Mouse (Mus musculus) splenic B cell, adult 2 months (primary cell): ENCODE data around the gene Myo1d.
A peak's percentile ranks its signal among the peaks of the same experiment; 100 is the strongest.

Source experiments
- DNase-seq: peaks from one replicate; pipeline ENCODE4 v3.0.0-alpha.2; 2011; ENCODE audit warnings: low read depth, low spot score
- H3K27me3 ChIP-seq: 2 replicates; pipeline ENCODE4 v1.6.1; 2012; ENCODE audit warnings: mild to moderate bottlenecking, low read length, moderate library complexity, mixed read lengths; ENCODE audit not compliant: control insufficient read depth, poor library complexity, insufficient read depth, severe bottlenecking
- H3K36me3 ChIP-seq: 2 replicates; pipeline ENCODE4 v1.6.1; 2012; ENCODE audit warnings: mild to moderate bottlenecking, low read length, moderate library complexity, mixed read lengths; ENCODE audit not compliant: control insufficient read depth, poor library complexity, insufficient read depth, severe bottlenecking

The Myo1d gene

DNA sequence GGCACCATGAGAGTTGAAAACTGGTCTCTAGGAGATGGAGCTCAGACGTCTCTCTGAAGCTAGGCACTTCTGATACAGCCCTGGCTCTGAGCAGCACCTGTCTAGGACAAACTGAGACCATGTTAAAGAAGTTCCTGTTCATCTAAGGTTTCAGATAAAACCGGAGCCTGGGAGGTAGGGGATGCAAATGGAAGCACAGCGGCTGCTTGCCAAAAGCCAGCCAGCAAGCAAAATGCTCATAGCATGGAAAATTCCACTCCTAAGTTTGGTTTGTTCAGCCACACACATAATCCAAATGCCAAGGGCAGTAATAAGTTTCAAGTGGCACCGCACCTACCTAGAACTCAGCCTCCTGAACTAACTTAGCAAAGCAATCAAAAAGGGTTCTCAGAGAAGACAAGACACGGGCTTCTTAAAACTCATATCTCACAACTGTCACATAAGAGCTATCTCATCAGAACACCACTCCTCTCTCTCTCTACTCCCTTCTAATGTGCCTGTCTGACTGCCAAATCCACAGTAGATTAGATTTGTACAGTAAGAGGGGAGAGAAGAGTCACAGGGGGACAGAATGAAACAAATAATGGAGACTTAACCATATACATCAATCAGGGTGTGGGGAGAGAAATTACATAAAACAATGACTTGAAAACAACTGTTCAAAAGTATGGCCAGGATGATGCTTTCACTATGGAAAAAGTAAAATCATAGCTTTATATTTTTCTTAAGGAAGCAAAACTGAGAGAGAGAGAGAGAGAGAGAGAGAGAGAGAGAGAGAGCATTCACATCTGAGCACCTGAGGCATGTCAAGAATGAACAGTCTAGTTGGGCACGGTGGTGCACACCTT is 13.1 kb downstream of the Myo1d start:
- Histone ChIP-seq H3K36me3 (no peaks in the 10 kb centered on the region), H3K27me3 (no peaks in the 10 kb centered on the region)
- DNase-seq: no peak

DNA sequence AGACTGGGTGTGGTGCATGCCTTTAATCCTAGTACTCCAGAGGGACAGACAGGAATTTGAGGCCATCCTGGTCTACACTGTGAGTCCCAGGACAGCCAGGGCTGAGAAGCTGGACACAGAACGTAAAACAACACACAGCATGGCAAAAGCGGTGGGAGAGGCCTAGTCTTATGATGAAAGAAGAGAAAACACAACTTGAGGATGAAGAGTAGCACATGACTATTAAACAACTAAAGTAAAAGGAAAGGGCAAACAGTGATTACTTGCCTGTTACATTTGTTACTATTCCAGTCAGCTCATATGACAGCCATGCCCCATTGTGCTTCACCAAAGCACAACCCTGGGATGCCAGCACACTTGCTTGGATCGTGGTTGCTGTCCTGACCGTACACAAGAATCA is 13.8 kb downstream of the Myo1d start:
- Histone ChIP-seq H3K27me3 (no peaks in the 10 kb centered on the region), H3K36me3 (no peaks in the 10 kb centered on the region)
- no peak for DNase-seq

DNA sequence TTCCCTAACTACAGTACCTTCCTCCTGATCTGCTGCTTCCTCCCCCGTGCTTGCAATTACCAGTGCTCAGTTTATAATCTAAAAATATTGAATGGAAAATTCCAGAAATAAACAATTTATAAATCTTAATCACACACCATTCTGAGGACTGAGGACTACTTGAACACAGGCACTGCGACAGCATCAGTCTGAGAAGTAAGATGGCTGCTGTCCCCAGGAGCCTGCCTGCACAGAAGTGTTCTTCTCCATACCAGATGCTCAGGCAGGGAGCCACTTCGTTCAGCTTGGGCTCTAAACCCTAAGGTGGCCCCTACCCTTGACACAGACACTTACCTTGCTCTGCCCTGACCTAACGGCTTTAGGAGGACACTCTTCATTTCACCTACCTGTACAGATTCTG is 17.8 kb downstream of the Myo1d start:
- no peak for DNase-seq
- Histone ChIP-seq H3K36me3 (no peaks in the 10 kb centered on the region), H3K27me3 (no peaks in the 10 kb centered on the region)

DNA sequence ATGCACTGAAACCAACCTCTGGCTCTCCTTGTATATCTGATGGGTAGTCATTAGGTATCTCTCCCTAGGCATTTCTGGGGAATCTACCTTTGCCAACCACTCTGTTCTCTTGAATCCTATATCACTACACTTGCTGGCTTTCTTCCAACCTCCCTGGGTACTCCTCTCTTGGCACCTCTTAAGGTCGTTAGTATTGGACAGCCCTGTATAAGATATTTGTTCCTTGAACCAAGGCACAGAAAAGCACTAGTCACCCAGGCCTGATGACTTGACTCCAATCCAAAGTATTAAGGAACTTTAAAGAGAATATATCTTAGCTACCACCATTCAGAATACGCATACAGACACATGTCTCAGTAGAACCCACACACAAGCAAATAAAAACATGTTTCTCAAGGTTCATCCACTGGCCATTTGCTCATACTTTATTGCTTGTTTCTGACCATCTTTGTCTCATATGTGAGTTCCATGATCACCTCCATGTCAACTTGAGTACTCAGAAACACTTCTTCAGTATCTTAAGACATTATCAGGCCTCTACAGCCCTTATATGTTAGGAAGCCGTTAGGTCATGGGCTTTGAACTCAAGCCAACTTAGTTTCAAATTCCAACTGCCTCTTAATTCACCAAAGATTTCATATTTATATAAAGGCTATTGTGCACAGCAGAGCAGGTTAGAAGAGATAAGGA is 18.4 kb downstream of the Myo1d start:
- no peaks in the 10 kb centered on the region for H3K27me3 ChIP-seq
- no peak for DNase-seq
- H3K36me3 ChIP-seq: no peaks in the 10 kb centered on the region

DNA sequence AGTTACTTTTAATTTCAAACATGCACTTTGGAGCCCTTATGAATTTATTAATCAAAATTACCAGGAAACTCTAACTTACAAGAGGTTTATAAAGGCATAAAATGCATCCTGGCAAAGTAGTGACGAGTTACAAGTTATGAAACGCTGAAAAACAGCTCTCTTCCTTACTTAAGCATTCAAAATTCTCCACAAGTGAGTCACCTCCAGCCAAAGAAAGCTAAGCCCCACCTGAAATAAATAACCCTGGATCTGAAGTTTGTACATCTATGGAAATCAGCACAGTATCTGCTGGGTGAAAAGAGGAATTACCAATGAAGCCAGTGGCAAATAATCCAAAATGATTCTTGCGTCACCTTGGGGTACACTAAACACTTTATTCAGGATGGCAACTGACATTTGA is 20.8 kb downstream of the Myo1d start:
- DNase-seq: no peak
- no peaks in the 10 kb centered on the region for H3K27me3 ChIP-seq
- H3K36me3 ChIP-seq: no peaks in the 10 kb centered on the region

DNA sequence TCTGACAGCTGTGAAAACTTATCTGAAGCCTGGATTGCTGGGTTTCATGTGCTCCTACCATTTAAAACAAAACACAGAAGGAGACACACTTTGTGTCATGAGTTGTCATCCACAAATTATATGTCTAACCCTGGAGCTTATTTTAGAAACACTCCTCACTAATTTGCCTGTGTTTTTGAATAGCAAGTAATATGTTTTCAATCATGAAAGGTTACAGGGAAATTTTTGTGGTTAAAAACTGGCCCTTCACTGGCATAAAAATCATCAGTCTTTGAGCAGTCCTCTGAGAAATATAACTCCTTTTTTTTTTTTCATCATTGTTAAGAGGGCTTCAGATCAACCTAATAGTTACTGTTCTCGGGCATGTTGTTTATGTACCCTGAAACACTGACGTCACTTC is 25.6 kb downstream of the Myo1d start:
- H3K36me3 ChIP-seq: no peaks in the 10 kb centered on the region
- no peak for DNase-seq
- H3K27me3 ChIP-seq: no peaks in the 10 kb centered on the region

DNA sequence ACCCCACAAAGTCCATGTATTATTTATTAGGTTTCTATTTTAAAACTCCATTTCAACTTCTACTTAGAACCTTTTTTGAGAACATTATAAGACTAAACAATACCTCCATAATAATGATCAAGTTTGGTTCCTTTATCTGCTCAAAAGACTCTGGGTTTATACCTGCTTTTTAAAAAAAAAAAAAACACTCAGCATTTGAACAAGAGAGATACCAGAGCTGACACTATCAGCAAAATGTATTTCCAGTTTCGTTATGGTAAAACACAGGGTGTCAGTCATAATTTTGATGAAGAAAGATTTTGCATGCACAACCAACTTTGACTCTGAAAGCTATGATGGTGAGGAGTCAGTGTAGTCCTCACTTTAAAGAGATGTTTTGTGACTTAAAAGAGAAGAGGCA is 28.7 kb downstream of the Myo1d start:
- Histone ChIP-seq H3K27me3 (no peaks in the 10 kb centered on the region), H3K36me3 (no peaks in the 10 kb centered on the region)
- DNase-seq: no peak

DNA sequence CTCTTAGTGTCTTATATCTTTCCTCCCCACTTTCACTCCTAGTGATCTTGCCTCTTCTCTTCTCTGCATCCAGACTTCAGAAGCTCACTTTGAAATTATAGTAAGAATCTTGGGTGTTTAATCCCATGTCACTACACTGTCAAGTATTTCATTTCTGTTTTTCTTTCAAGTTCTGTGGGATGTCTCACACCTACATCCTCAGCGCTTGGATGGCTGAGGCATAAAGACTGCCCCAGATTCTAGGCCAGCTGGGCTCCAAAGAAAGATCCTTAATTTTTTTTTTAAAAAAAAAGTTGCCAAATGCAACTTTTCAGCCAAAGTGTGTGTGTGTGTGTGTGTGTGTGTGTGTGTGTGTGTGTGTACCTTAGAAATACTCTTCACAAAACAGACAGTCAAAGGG is 30.6 kb downstream of the Myo1d start:
- H3K36me3 ChIP-seq: no peaks in the 10 kb centered on the region
- H3K27me3 ChIP-seq: no peaks in the 10 kb centered on the region
- no peak for DNase-seq

DNA sequence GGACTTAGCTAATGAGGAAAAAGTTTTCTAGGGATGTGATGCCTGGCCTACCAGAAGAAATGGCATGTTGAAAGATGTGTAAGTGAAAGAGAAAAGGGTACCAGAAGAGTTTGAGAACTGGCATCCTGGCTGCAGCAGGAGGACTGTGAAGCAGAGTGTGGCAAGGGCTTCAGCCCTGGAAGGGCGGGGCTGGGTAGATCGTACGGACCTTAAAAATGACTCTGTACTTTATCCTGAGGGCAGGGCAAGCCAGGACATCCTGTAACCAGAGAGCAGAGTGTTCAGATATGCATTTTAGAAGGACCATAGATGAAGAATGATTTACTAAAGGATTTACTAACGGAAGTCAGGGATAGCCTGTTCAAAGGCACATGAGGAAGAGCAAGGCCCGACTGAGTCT is 34.4 kb downstream of the Myo1d start:
- DNase-seq: no peak
- Histone ChIP-seq H3K27me3 (no peaks in the 10 kb centered on the region), H3K36me3 (no peaks in the 10 kb centered on the region)

DNA sequence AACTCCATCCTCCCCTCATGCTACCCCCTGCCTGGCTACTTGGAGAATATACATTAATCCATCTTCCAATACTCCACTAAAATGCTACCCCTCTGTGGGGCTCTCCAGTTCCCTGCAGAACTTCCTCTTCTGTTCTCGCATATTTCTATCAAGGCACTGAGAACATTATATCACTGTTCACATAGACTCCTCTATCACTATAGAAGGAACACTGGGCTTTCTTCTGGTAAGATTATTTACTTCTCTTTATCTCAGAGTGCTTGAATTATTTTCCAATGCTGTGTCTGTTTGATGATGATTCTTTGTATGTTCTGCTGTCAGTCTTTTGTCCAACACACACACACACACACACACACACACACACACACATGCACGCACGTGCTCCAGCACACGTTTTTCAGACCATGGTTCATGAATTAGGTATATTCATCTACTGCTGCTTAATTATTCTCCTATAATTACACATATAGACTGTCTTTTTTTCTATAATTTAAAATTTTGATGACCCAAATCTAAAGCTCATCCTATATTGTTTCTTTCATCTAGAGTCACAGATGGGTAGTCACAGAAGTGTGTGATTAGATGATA is 35.9 kb downstream of the Myo1d start:
- Histone ChIP-seq H3K27me3 (no peaks in the 10 kb centered on the region), H3K36me3 (no peaks in the 10 kb centered on the region)
- no peak for DNase-seq

DNA sequence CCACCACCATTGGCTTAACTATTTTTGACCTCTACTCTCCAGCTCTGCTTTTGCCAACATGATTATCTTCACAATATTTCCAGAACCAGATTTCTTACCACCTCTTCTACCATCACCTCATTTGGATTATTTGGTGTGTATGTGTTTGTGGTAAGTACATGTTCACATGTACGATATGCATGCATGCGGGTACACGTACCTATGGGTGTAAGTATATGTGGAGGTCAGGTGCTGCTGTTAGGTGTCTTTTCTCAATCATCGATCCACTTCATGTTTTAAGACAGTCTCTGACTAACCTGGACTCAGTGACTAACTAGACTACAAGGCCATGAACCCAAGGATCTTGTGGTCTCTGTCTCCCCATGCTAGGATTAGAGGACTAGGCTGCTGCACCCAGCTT is 37.4 kb downstream of the Myo1d start:
- Histone ChIP-seq H3K27me3 (no peaks in the 10 kb centered on the region), H3K36me3 (no peaks in the 10 kb centered on the region)
- no peak for DNase-seq

DNA sequence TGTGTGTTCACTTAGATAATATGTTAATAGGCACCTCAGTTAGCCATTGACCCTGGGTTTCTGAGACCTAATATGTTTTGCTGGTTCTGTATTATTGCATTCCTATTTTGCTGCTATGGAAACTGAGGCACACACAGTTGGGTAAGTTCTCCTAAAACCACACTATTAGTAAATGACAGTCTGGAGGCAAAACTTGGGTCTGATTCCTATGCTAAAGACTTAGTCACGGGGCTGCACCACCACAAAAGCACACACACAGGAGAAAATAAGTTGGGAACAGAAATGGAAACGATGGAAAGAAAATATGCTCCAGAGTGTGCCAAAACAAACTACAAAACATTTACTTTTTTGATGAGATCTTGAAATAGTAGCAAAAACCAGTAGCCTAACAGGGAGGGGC is 45.1 kb downstream of the Myo1d start:
- Histone ChIP-seq H3K27me3 (no peaks in the 10 kb centered on the region), H3K36me3 (no peaks in the 10 kb centered on the region)
- no peak for DNase-seq

DNA sequence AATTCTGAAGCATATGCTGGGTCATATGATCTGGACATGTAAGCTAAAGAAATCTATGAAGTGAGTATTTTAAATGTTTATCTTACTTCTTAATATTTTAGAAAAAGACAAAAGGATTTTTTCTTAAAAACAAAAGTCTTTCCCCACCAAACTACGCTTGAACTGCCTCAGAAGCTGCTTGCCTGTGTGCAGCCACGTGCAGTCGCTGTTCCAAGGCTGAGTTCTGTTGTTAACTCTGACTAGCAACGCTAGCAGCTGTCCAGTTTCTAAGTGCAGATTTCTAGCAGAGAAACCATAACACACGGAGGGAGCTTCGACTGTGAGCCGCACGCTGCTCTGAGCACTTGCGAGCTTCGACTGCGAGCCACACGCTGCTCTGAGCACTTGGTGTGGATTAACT is 55.1 kb downstream of the Myo1d start:
- Histone ChIP-seq H3K36me3 (no peaks in the 10 kb centered on the region), H3K27me3 (no peaks in the 10 kb centered on the region)
- DNase-seq: no peak

DNA sequence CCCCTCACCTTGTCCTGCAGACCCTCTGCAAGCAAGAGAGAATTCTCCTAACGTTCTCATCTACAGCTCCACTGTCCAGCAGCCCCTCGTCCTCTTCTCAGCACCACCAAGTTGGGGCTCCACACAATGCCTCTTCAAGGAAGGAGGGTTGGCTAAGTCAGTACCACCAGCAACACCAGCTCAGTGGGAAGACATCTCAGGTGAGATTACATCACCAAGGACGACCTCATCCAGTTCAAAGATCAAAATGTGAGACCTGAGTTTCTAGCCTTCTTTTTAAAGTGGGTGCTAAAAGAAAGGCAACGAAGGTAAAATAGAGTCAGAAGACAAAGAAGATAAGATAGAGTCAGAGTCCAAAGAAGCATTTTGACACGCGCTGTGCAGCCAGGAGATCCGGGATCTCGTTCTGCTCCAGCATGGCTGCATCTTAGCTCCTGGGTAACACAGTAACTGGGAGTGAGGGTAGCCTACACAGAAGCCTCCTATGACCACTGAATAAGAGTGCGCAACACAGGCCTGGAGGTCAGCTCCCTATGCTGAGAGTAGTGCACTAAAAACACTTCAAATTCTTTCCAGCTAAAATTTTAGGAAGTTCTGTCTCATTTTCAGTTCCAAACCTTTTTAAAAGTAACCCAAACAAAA is 56.3 kb downstream of the Myo1d start:
- Histone ChIP-seq H3K36me3 (no peaks in the 10 kb centered on the region), H3K27me3 (no peaks in the 10 kb centered on the region)
- DNase-seq: no peak

DNA sequence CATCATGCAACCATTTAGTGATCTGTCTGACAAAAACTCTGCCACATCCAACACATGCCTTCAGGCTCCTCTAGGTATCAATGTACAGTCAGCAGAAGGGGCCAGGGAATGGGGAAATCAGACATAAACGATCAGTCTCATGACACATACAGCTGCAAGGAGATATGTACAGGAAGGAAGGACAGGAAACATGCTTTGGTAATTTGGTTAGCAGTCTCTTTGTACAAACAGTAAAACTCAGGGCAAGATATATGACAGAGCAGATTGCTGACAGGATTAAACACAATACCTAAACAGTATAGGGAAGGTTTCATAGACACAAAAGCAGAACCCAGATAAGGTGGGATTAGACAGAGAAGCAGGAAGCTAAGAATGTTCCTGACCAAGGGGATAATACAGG is 60.8 kb downstream of the Myo1d start:
- DNase-seq: peak; percentile 57
- Histone ChIP-seq H3K27me3 (no peaks in the 10 kb centered on the region), H3K36me3 (no peaks in the 10 kb centered on the region)
